Mouse (Mus musculus): ENCODE measurements around the gene Rnf128.

DNA sequence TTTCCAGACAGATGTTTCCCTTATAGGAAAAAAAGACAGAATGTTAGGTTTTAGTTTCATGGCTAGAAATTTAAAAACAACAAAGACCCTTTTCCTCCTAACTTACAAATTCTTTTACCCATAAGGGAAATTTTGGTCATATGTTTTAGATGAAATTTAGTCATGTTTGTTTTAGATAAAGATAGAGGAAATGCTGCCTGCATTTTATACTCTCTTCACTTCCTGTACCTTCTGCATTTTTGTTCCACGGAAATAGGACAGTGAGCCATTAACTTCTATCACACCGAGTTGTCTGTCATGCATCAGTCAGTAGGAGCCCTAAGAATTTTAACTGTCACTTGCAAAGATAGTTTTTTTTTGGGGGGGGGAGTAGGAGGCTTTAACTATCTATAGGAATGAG lies 76.6 kb downstream of the Rnf128 start:
- TF ChIP-seq CTCF (IDR thresholded peaks at IDR 0.05; ENCODE audit: borderline replicate concordance, extremely low read depth, insufficient read depth, insufficient read length) (no peak), POLR2A (IDR thresholded peaks at IDR 0.05; ENCODE audit: borderline replicate concordance, extremely low read depth, insufficient read depth, insufficient read length, poor library complexity, severe bottlenecking) (no peak)
